Mouse (Mus musculus) kidney, embryonic 15.5 days (tissue): ENCODE data around the gene Nat14. TPM values are rescaled to one million over a fixed set of nuclear protein-coding genes. Genes with fewer than 3 reads are reported as not detected.

Source experiments
- ATAC-seq: fragments of 200-750 bp; cut with Nextera tagmentation; replicated peaks from 2 replicates; pipeline ENCODE4 v1.8.0; 2017; ENCODE audit warnings: moderate TSS enrichment; ENCODE audit not compliant: low FRiP score
- H3K27ac ChIP-seq: fragments of 300-500 bp; sonication (generic); 2 replicates; pipeline ENCODE4 v1.5.1; 2015; ENCODE audit warnings: mild to moderate bottlenecking, inconsistent platforms
- H3K27me3 ChIP-seq: fragments of 300-500 bp; sonication (generic); 2 replicates; pipeline ENCODE4 v1.6.1; 2015; ENCODE audit warnings: inconsistent platforms
- H3K36me3 ChIP-seq: fragments of 300-500 bp; sonication (generic); 2 replicates; pipeline ENCODE4 v1.6.1; 2015; ENCODE audit warnings: inconsistent platforms
- H3K4me1 ChIP-seq: fragments of 300-500 bp; sonication (generic); 2 replicates; pipeline ENCODE4 v1.6.1; 2015; ENCODE audit warnings: inconsistent platforms
- H3K4me2 ChIP-seq: fragments of 300-500 bp; sonication (generic); 2 replicates; pipeline ENCODE4 v1.6.1; 2015; ENCODE audit warnings: moderate library complexity, mild to moderate bottlenecking, inconsistent platforms
- H3K4me3 ChIP-seq: fragments of 300-500 bp; sonication (generic); replicated peaks from 2 replicates; pipeline ENCODE4 v1.5.1; 2015; ENCODE audit warnings: mild to moderate bottlenecking, inconsistent platforms
- H3K9ac ChIP-seq: fragments of 300-500 bp; sonication (generic); 2 replicates; pipeline ENCODE4 v1.6.1; 2015; ENCODE audit warnings: mild to moderate bottlenecking, inconsistent platforms
- H3K9me3 ChIP-seq: fragments of 300-500 bp; sonication (generic); replicated peaks from 2 replicates; pipeline ENCODE4 v1.6.1; 2016; ENCODE audit warnings: inconsistent platforms
- WGBS: fragments of 180-500 bp; shearing (Covaris S2); methylation state at CpG from one replicate; pipeline ENCODE4 v1.1.7; 2015; ENCODE audit warnings: mixed read lengths; 5-methylcytosine and 5-hydroxymethylcytosine counted together
- polyA plus RNA-seq: library from polyadenylated mRNA; unstranded; fragments of >200 nt; fragmentation: Nextera tagmentation; extraction: Ambion mirVana; gene quantifications from 2 replicates; pipeline ENCODE4 v1.2.1, GENCODE M21; 2015

Gene Nat14
- polyA plus RNA-seq, 1 experiment from 2014 or later = 5.3 TPM

DNA sequence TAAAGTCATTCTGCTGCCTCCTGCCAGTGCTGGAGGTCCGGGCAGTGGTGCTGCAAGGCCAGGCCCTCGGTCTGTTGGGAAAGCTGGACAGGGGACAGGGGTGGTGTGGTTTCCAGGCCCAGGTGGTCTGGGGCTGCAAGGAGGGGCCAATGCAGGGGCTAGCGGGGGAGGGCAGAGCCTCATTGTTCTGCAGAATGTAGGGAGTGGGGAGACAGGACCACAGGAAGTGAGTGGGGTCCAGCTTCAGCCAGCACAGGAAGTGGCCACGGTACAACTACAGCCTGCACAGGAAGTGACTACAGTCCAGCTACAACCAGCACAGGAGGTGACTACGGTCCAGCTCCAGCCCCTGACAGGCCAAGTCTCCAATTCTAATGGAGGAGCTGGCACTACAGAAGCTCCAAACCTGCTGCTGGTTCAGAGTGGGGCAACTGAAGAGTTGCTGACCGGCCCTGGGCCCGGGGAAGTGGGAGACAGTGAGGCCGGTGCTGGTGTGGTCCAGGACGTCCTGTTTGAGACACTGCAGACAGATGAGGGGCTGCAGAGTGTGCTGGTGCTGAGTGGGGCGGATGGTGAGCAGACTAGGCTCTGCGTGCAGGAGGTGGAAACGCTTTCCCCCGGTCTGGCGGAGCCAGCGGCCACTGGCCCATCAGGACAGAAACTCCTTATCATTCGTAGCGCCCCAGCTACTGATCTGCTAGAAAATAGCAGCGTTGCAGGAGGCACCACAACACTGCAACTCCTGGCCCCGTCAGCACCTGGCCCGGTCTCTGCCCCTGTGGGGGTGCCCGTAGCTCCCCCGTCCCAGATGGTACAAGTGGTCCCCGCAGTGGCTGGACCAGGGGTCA is 628 bp upstream of the Nat14 start:
- Histone ChIP-seq H3K9ac (no peak overlapping the region), H3K27me3 (no peaks in the 10 kb centered on the region), H3K4me1 (peaks cover 63% of the 10 kb centered on the region), H3K4me2 (peak overlapping the region; percentile 20; the same call in 1 of the 2 replicates), H3K27ac (peak overlapping the region; percentile 92), H3K4me3 (no peak overlapping the region), H3K9me3 (no peaks in the 10 kb centered on the region), H3K36me3 (peaks cover 41% of the 10 kb centered on the region)
- ATAC-seq = no peak
- WGBS = 63% methylated on average over 23 of the region's 23 CpGs

DNA sequence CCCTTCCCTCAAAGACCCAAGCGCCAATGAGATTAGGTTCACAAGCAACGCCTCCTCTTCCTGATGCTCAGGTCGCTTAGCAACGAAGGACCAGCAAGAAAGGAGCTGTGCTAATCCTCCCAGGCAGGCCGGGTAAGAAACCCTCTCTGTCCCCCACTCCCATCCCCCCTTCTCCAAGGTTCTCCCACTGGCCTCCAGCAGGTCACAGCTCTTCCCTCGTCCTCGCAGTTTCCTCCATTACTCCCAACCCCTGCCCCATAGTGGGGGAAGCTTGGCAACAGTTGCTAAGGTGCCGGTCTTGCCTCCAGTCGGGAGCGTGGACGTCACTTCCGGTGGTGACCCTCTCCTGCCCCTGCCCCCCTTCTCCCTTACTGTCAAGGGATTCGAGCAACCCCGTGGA is 680 bp downstream of the Nat14 start:
- peaks cover 70% of the 10 kb centered on the region for H3K4me1 ChIP-seq

DNA sequence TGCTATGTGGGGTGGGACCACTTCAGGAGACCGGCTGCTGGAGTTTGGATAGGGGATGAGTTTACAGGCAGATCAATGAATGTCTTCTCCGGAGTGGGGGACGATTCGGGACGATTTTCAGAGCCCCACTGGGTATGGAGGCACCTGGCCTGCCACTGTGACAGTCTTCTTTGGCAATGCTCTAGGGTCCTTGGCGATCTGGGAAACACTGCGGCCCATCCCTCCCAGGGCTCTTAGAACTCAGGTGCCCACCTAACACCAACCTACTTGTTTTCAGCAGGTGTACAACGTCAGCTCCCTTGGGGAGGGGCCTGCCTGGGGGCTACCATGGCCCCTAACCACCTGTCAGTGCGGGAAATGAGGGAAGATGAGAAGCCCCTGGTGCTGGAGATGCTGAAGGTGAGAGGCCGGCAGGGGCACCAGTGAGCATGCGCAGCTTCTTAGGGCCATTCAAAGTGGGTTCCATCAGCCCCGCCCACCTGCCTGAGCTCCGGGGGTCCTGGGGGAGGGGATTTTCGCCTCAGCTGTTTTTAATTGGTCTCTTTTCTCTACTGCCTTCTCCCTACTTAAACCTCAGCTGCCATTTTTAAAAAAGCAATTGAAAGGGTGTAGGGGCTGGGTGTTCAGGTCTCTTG is 1.2 kb downstream of the Nat14 start:
- H3K4me1 ChIP-seq = peaks cover 72% of the 10 kb centered on the region
- peak; percentile 12 for ATAC-seq
- WGBS = 1% methylated on average over 14 of the region's 14 CpGs

More for the DNA sequence above, 680 bp downstream of the Nat14 start:
- ATAC-seq = peak; percentile 30
- Histone ChIP-seq H3K9me3 (no peaks in the 10 kb centered on the region), H3K4me2 (peak overlapping the region; percentile 84), H3K4me3 (peak overlapping the region; percentile 38), H3K27ac (peak overlapping the region; percentile 92), H3K36me3 (peaks cover 38% of the 10 kb centered on the region), H3K9ac (peak overlapping the region; percentile 31), H3K27me3 (no peaks in the 10 kb centered on the region)
- WGBS = 1% methylated on average over 14 of the region's 14 CpGs

DNA sequence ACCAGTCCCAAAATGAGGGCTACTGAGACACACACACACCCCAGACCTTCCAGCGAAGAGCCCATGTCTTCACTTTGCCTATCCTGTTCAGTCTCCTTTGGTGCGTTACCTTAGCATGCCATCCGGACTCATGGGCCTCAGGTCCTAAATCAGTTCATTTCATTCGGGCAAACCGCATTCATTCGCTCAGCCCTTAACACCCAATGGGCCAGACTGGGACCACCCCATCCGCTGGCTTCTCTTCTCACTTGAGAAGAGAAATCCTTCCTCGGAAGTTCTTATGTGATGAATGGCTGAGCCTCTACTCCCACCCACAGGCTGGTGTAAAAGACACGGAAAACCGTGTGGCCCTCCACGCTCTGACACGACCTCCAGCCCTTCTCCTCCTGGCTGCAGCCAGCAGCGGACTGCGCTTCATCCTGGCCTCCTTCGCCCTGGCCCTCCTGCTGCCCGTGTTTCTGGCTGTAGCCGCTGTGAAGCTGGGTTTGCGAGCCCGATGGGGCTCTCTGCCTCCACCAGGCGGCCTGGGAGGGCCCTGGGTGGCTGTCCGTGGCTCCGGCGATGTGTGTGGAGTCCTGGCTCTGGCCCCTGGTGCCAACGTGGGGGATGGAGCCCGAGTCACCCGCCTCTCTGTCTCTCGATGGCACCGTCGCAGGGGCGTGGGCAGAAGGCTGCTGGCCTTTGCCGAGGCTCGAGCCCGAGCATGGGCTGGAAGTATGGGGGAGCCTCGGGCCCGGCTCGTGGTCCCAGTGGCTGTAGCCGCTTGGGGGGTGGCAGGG is 1.9 kb downstream of the Nat14 start:
- Histone ChIP-seq H3K4me3 (peak overlapping the region; percentile 38), H3K9ac (peak overlapping the region; percentile 49), H3K9me3 (no peaks in the 10 kb centered on the region), H3K4me1 (peaks cover 75% of the 10 kb centered on the region), H3K4me2 (peak overlapping the region; percentile 84), H3K27ac (peak overlapping the region; percentile 92), H3K27me3 (no peaks in the 10 kb centered on the region), H3K36me3 (peaks cover 25% of the 10 kb centered on the region)
- ATAC-seq = peak; percentile 7
- WGBS = 5% methylated on average over 37 of the region's 37 CpGs

More for the DNA sequence above, 1.2 kb downstream of the Nat14 start:
- Histone ChIP-seq H3K36me3 (peaks cover 33% of the 10 kb centered on the region), H3K4me3 (peak overlapping the region; percentile 38), H3K27ac (peak overlapping the region; percentile 92), H3K9ac (peak overlapping the region; percentile 49), H3K27me3 (no peaks in the 10 kb centered on the region), H3K9me3 (no peaks in the 10 kb centered on the region), H3K4me2 (peak overlapping the region; percentile 84)

DNA sequence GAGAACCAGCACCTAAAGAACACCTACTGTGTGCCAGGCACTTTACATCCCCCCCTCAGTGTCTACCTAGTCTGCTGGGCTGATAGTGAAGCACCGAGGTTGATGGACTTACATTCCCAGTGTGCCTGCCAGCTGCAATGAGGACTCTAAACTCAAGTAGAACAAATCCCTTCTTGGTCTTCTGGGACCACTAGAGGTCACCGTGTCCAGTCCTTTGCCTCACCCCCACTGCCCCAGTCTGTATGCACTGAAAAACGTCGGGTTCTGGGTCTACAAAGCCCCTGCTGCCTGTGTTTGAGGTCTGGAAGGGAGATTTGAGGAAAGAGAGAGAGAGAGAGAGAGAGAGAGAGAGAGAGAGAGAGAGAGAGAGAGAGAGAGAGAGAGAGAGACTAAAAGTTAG is 2.7 kb downstream of the Nat14 start:
- Histone ChIP-seq H3K27ac (peak overlapping the region; percentile 92), H3K4me2 (peak overlapping the region; percentile 84), H3K9me3 (no peaks in the 10 kb centered on the region), H3K9ac (no peak overlapping the region), H3K36me3 (peaks cover 18% of the 10 kb centered on the region), H3K27me3 (no peaks in the 10 kb centered on the region), H3K4me1 (peaks cover 75% of the 10 kb centered on the region), H3K4me3 (peak overlapping the region; percentile 38)
- WGBS = 4% methylated on average over 4 of the region's 4 CpGs
- ATAC-seq = no peak

DNA sequence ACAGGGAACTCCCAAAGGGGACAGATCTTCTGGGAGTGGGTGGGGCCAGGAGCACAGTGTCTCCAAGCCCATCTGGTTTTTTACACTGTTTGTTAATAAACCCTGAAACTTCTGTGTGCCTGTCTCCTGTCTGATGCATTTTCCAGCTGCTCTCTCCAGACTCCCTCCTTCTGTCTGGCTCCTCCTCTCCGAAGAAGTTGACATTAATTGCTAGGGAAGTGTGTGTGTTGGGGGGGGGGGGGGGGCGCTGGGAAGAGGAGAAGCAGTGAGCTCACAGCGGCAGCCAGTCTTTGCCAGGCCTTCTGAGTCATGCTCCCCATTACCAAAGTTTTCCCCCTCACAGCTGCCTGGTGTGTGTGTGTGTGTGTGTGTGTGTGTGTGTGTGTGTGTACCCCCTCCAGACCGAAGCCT is 3.1 kb downstream of the Nat14 start:
- 4% methylated on average over 3 of the region's 4 CpGs for WGBS

DNA sequence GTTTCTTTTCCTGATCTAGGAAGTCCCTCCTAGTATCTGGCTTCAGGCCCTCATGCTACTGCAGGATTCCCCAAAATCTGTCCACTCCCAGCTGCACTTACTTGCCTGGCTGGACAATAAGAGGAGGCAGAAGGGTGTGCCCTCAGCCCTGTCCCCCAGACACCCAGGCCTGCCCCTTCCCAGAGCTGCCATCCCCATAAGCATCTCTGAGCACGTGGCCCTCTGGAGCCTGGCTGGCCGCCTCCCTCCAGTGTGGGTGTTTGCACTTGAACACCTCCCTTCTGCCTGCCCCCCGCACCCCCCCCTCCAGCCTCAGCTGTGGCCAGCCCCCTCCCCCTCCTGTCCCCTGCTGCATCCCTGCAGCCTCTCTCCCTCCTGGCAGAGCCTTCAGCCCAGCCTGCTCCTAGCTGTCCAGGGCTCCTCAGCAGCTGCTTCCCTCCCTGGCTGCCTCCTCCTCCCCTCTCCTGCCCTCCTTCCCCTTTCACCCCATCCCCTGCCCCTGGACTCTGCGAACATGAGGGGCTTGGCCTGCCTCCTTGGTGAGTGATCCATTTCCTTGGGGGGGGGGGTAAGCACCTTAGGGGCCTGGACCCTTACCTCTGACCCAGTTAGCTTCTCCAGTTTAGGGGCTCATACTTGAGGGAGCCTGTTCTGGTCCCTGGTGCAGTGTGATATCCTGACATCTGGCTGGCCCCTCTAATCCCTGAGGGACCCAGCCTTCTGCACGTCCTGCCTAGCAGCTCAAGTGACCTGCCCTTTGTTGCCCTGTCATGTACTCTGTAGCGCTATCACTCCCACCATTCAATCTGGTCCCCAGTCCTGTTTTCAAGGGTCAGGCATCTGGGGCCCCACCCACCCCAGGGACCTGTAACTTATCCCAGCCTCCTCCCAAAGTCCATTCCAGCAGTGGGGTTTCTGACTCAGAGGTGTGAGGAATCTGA is 3.9 kb downstream of the Nat14 start, which contains the start of gene Ssc5d:
Gene Ssc5d, plus strand, starts transcription at position 345 of the 941 bp plus-strand sequence.
- Histone ChIP-seq H3K36me3 (peaks cover 6% of the 10 kb centered on the region), H3K9me3 (no peaks in the 10 kb centered on the region), H3K4me1 (peaks cover 72% of the 10 kb centered on the region), H3K4me2 (peak within 1 kb of the TSS; percentile 84), H3K27ac (peak within 1 kb of the TSS; percentile 92), H3K9ac (peak within 1 kb of the TSS; percentile 19; the same call in 1 of the 2 replicates), H3K27me3 (no peaks in the 10 kb centered on the region), H3K4me3 (0 out of 2 replicates have a peak within 1 kb of the TSS, but pooled peaks have one; percentile 1)
- peak; percentile 43 for ATAC-seq
- 8% methylated on average over 6 of the region's 6 CpGs for WGBS

More for the DNA sequence above, 3.1 kb downstream of the Nat14 start:
- peaks cover 75% of the 10 kb centered on the region for H3K4me1 ChIP-seq
- H3K36me3 ChIP-seq = peaks cover 14% of the 10 kb centered on the region
- 0 out of 2 replicates have a peak overlapping the region, but pooled peaks have one; percentile 1 for H3K4me3 ChIP-seq
- peak overlapping the region; percentile 92 for H3K27ac ChIP-seq
- no peaks in the 10 kb centered on the region for H3K27me3 ChIP-seq
- H3K9me3 ChIP-seq = no peaks in the 10 kb centered on the region
- peak overlapping the region; percentile 84 for H3K4me2 ChIP-seq
- ATAC-seq = peak; percentile 41
- H3K9ac ChIP-seq = no peak overlapping the region

DNA sequence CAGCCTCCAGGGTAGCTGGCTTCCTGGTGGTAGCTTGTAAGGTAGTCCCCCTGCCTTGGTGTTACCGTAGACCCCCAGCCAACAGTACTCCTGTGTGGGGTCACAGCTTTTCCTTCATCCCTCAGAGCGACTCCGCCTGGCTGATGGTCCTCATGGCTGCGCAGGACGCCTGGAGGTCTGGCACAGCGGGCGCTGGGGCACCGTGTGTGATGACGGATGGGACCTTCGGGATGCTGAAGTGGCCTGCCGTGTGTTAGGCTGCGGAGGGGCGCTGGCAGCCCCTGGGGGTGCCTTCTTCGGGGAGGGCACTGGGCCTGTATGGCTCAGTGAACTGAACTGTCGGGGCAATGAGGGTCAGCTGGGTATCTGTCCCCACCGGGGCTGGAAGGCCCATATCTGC is 5.0 kb downstream of the Nat14 start:
- no peak for ATAC-seq
- peak overlapping the region; percentile 19; the same call in 1 of the 2 replicates for H3K9ac ChIP-seq
- H3K27me3 ChIP-seq = no peaks in the 10 kb centered on the region
- 66% methylated on average over 16 of the region's 16 CpGs for whole genome bisulfite sequencing
- H3K4me3 ChIP-seq = no peak overlapping the region
- peaks cover 62% of the 10 kb centered on the region for H3K4me1 ChIP-seq
- peak overlapping the region; percentile 92; the same call in 1 of the 2 replicates for H3K27ac ChIP-seq
- no peaks in the 10 kb centered on the region for H3K36me3 ChIP-seq
- H3K9me3 ChIP-seq = no peaks in the 10 kb centered on the region
- 0 out of 2 replicates have a peak overlapping the region, but pooled peaks have one; percentile 84 for H3K4me2 ChIP-seq

DNA sequence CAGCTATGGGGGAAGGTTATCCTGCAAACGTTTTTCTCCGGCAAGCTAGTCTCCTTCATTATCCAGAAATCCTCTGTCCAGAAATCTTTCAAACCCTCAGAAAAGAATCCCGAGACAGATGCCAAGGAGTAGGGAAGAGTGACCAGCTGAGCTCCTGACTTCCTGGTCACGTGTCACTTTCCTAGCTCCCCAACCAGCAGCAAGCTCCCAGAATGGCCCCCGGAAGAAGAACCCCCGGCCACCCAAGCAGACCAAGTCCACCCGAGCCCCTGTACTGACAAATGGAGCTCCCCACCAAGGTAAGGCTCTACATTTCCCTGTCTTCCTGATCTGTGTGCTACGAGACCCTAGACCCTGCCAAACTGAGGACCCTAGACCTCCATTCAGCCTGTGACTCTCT is 5.9 kb downstream of the Nat14 start:
- no peaks in the 10 kb centered on the region for H3K27me3 ChIP-seq
- H3K36me3 ChIP-seq = no peaks in the 10 kb centered on the region
- 0 out of 2 replicates have a peak overlapping the region, but pooled peaks have one; percentile 14 for H3K4me2 ChIP-seq
- peaks cover 54% of the 10 kb centered on the region for H3K4me1 ChIP-seq
- WGBS = 55% methylated on average over 8 of the region's 8 CpGs
- H3K9ac ChIP-seq = no peak overlapping the region
- peak overlapping the region; percentile 2; the same call in 1 of the 2 replicates for H3K4me3 ChIP-seq
- peak overlapping the region; percentile 41; the same call in 1 of the 2 replicates for H3K27ac ChIP-seq
- H3K9me3 ChIP-seq = no peaks in the 10 kb centered on the region
- ATAC-seq = no peak

DNA sequence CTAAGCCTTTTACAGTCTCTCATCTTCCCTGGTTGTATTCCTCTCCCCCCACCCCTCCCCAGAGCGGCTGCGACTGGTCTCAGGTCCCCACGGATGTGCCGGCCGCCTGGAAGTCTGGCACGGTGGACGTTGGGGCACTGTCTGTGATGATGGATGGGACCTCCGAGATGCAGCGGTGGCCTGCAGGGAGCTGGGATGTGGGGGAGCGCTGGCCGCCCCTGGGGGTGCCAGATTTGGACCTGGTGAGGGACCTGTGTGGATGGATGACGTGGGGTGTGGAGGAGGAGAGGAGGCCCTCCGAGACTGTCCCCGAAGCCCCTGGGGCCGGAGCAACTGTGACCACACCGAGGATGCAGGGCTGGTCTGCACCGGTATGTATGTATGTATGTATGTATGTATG is 6.5 kb downstream of the Nat14 start:
- Histone ChIP-seq H3K27me3 (no peaks in the 10 kb centered on the region), H3K4me2 (peak overlapping the region; percentile 14; the same call in 1 of the 2 replicates), H3K4me3 (peak overlapping the region; percentile 2; the same call in 1 of the 2 replicates), H3K9ac (no peak overlapping the region), H3K4me1 (peaks cover 47% of the 10 kb centered on the region), H3K9me3 (no peaks in the 10 kb centered on the region), H3K27ac (no peak overlapping the region), H3K36me3 (no peaks in the 10 kb centered on the region)
- no peak for ATAC-seq
- WGBS = 49% methylated on average over 17 of the region's 17 CpGs
